Mouse (Mus musculus): ENCODE results near the gene Prr15l. TPM values are rescaled to one million over a fixed set of nuclear protein-coding genes. Genes with fewer than 3 reads are reported as not detected.

Prr15l gene
- polyA plus RNA-seq, 1 experiment from 2014 or later = 2.4 TPM

GRCm38 (mm10) chr11:96973426-96973964, 45.6 kb downstream of the Prr15l start:
- Histone ChIP-seq H3K27ac (peak overlapping the region; percentile 95; the same call in 1 of the 2 replicates), H3K9me3 (replicated peaks) (no peaks in the 10 kb centered on the region), H3K9ac (no peak overlapping the region), H3K4me3 (no peak overlapping the region), H3K4me1 (peaks cover 88% of the 10 kb centered on the region), H3K4me2 (no peak overlapping the region), H3K27me3 (replicated peaks) (no peaks in the 10 kb centered on the region), H3K36me3 (peaks cover 20% of the 10 kb centered on the region; the same call in 1 of the 2 replicates)
- WGBS (ENCODE audit: insufficient replicate concordance) = 86% methylated on average over 5 of the region's 5 CpGs
- ATAC-seq = no peak

- Histone ChIP-seq H3K9me3 (replicated peaks) (no peaks in the 10 kb centered on the region), H3K4me2 (peak overlapping the region; percentile 88), H3K4me1 (peaks cover 88% of the 10 kb centered on the region), H3K4me3 (no peak overlapping the region), H3K27ac (peak overlapping the region; percentile 95), H3K27me3 (replicated peaks) (no peaks in the 10 kb centered on the region), H3K9ac (peak overlapping the region; percentile 97; the same call in 1 of the 2 replicates), H3K36me3 (peaks cover 20% of the 10 kb centered on the region; the same call in 1 of the 2 replicates)
- no peak for ATAC-seq
- WGBS (ENCODE audit: insufficient replicate concordance) = 53% methylated on average over 5 of the region's 5 CpGs
These were observed 46.9 kb downstream of the Prr15l start for GRCm38 (mm10) chr11:96974813-96975212.

GRCm38 (mm10) chr11:96975511-96976378, 47.8 kb downstream of the Prr15l start:
- ATAC-seq = no peak
- H3K4me2 ChIP-seq = peak overlapping the region; percentile 88
- peak overlapping the region; percentile 94 for H3K4me3 ChIP-seq
- H3K9ac ChIP-seq = peak overlapping the region; percentile 97
- no peaks in the 10 kb centered on the region for H3K27me3 ChIP-seq (replicated peaks)
- 69% methylated on average over 10 of the region's 10 CpGs for WGBS (ENCODE audit: insufficient replicate concordance)
- no peaks in the 10 kb centered on the region for H3K9me3 ChIP-seq (replicated peaks)
- H3K27ac ChIP-seq = peak overlapping the region; percentile 95
- H3K4me1 ChIP-seq = peaks cover 85% of the 10 kb centered on the region
- H3K36me3 ChIP-seq = peaks cover 20% of the 10 kb centered on the region; the same call in 1 of the 2 replicates

GRCm38 (mm10) chr11:96976379-96976687, 48.4 kb downstream of the Prr15l start:
- Histone ChIP-seq H3K4me2 (peak overlapping the region; percentile 88), H3K9ac (peak overlapping the region; percentile 97), H3K27ac (peak overlapping the region; percentile 95), H3K36me3 (peaks cover 20% of the 10 kb centered on the region; the same call in 1 of the 2 replicates), H3K27me3 (replicated peaks) (no peaks in the 10 kb centered on the region; the same call in 1 of the 2 replicates), H3K4me1 (peaks cover 80% of the 10 kb centered on the region), H3K9me3 (replicated peaks) (no peaks in the 10 kb centered on the region), H3K4me3 (peak overlapping the region; percentile 94)
- WGBS (ENCODE audit: insufficient replicate concordance) = 50% methylated on average over 3 of the region's 3 CpGs
- no peak for ATAC-seq

GRCm38 (mm10) chr11:96976911-96977591, 49.1 kb downstream of the Prr15l start:
- peak overlapping the region; percentile 97 for H3K9ac ChIP-seq
- H3K9me3 ChIP-seq (replicated peaks) = no peaks in the 10 kb centered on the region
- peaks cover 20% of the 10 kb centered on the region; the same call in 1 of the 2 replicates for H3K36me3 ChIP-seq
- ATAC-seq = peak; percentile 75
- H3K4me1 ChIP-seq = peaks cover 76% of the 10 kb centered on the region
- peak overlapping the region; percentile 94 for H3K4me3 ChIP-seq
- H3K27ac ChIP-seq = peak overlapping the region; percentile 95
- no peaks in the 10 kb centered on the region; the same call in 1 of the 2 replicates for H3K27me3 ChIP-seq (replicated peaks)
- WGBS (ENCODE audit: insufficient replicate concordance) = under 1% methylated on average over 43 of the region's 50 CpGs
- H3K4me2 ChIP-seq = peak overlapping the region; percentile 88

- 2% methylated on average over 45 of the region's 45 CpGs for WGBS (ENCODE audit: insufficient replicate concordance)
- Histone ChIP-seq H3K9me3 (replicated peaks) (no peaks in the 10 kb centered on the region), H3K4me1 (peaks cover 74% of the 10 kb centered on the region), H3K36me3 (peaks cover 20% of the 10 kb centered on the region; the same call in 1 of the 2 replicates), H3K27ac (peak overlapping the region; percentile 95), H3K4me3 (peak overlapping the region; percentile 94), H3K4me2 (peak overlapping the region; percentile 88), H3K27me3 (replicated peaks) (peaks cover 2% of the 10 kb centered on the region; the same call in 1 of the 2 replicates), H3K9ac (peak overlapping the region; percentile 97)
- peak; percentile 93 for ATAC-seq
These were observed 49.9 kb downstream of the Prr15l start for GRCm38 (mm10) chr11:96977606-96978400.

GRCm38 (mm10) chr11:96978401-96979246, 50.7 kb downstream of the Prr15l start:
- peaks cover 66% of the 10 kb centered on the region for H3K4me1 ChIP-seq
- H3K4me2 ChIP-seq = peak overlapping the region; percentile 85
- H3K27ac ChIP-seq = peak overlapping the region; percentile 94
- H3K4me3 ChIP-seq = peak overlapping the region; percentile 62
- WGBS (ENCODE audit: insufficient replicate concordance) = 21% methylated on average over 17 of the region's 17 CpGs
- H3K36me3 ChIP-seq = peaks cover 15% of the 10 kb centered on the region; the same call in 1 of the 2 replicates
- H3K9ac ChIP-seq = peak overlapping the region; percentile 79
- peaks cover 10% of the 10 kb centered on the region for H3K27me3 ChIP-seq (replicated peaks)
- H3K9me3 ChIP-seq (replicated peaks) = no peaks in the 10 kb centered on the region
- no peak for ATAC-seq

GRCm38 (mm10) chr11:96979329-96979728, 51.4 kb downstream of the Prr15l start:
- Histone ChIP-seq H3K9me3 (replicated peaks) (no peaks in the 10 kb centered on the region), H3K4me1 (peaks cover 59% of the 10 kb centered on the region), H3K27ac (peak overlapping the region; percentile 12; the same call in 1 of the 2 replicates), H3K4me2 (peak overlapping the region; percentile 85; the same call in 1 of the 2 replicates), H3K27me3 (replicated peaks) (peaks cover 17% of the 10 kb centered on the region), H3K4me3 (no peak overlapping the region; the same call in 1 of the 2 replicates), H3K36me3 (peaks cover 8% of the 10 kb centered on the region; the same call in 1 of the 2 replicates), H3K9ac (no peak overlapping the region)
- no peak for ATAC-seq
- WGBS (ENCODE audit: insufficient replicate concordance) = 72% methylated on average over 7 of the region's 7 CpGs

- WGBS (ENCODE audit: insufficient replicate concordance) = 69% methylated on average over 5 of the region's 5 CpGs
- no peak for ATAC-seq
- no peak overlapping the region for H3K9ac ChIP-seq
These were observed 52.1 kb downstream of the Prr15l start for GRCm38 (mm10) chr11:96980021-96980420.

GRCm38 (mm10) chr11:96981461-96981860, 53.6 kb downstream of the Prr15l start:
- Histone ChIP-seq H3K27ac (no peak overlapping the region), H3K9ac (no peak overlapping the region), H3K4me3 (no peak overlapping the region), H3K4me1 (peaks cover 38% of the 10 kb centered on the region), H3K9me3 (replicated peaks) (no peaks in the 10 kb centered on the region), H3K4me2 (no peak overlapping the region), H3K27me3 (replicated peaks) (peaks cover 39% of the 10 kb centered on the region), H3K36me3 (no peaks in the 10 kb centered on the region)
- 64% methylated on average over 15 of the region's 15 CpGs for WGBS (ENCODE audit: insufficient replicate concordance)
- ATAC-seq = no peak

More at GRCm38 (mm10) chr11:96980021-96980420, 52.1 kb downstream of the Prr15l start:
- Histone ChIP-seq H3K9me3 (replicated peaks) (no peaks in the 10 kb centered on the region), H3K4me2 (no peak overlapping the region), H3K36me3 (peaks cover 8% of the 10 kb centered on the region; the same call in 1 of the 2 replicates), H3K27me3 (replicated peaks) (peaks cover 24% of the 10 kb centered on the region), H3K4me1 (peaks cover 52% of the 10 kb centered on the region), H3K27ac (no peak overlapping the region), H3K4me3 (no peak overlapping the region)
